Mouse (Mus musculus): Measurements from ENCODE around the gene Cd3d.

DNA sequence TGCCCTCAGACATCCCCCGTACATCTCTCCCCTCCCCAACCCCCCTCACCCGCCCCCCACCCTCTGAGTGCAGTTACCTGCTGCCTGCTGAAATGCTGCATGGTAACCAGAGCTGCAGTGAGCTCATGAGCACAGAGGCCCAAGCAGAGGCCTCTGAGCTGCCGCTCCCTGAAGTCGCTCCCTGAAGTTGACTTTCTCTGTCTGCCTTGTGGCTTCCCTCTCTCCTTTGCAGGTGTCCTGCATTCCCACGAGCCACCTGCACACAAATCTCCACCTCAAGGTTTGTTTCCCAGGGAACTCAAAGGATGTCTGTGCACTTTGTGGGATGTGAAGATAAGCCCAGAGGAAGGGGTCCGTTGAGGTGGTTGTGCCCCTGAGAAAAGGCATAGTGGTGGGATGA, 29.7 kb downstream of the Cd3d start:
- TF ChIP-seq POLR2A (IDR thresholded peaks at IDR 0.05; ENCODE audit: insufficient read length, low read depth) (no peak), USF1 (IDR thresholded peaks at IDR 0.05; ENCODE audit: low read depth) (no peak), MAX (IDR thresholded peaks at IDR 0.05; ENCODE audit: low read depth) (no peak), POLR2AphosphoS2 (IDR thresholded peaks at IDR 0.05; ENCODE audit: insufficient read length, low read depth) (no peak), TCF12 (IDR thresholded peaks at IDR 0.05; ENCODE audit: insufficient read depth, poor library complexity, severe bottlenecking) (no peak), REST (IDR thresholded peaks at IDR 0.05; ENCODE audit: insufficient read depth, insufficient read length) (no peak)

Measured in myocyte (in vitro differentiated cells).